Mouse (Mus musculus) heart, adult 2 months (tissue): ENCODE data around the gene Rhbdf2. TPM values are rescaled to one million over a fixed set of nuclear protein-coding genes. Genes with fewer than 3 reads are reported as not detected.
"Not testable (repeated sequence)": the region's sequence is repeated elsewhere in the genome, so short reads cannot be mapped to it uniquely, and the experiment has no call there.

ENCODE experiments used
- DNase-seq, 2 experiments: peaks; one replicate each; pipeline ENCODE4 v3.0.0; 2021
- H3K27ac ChIP-seq: fragments of 200-600 bp; 2 replicates; pipeline ENCODE4 v1.8.1; 2022
- H3K27me3 ChIP-seq: fragments of 200-500 bp; 2 replicates; pipeline ENCODE4 v1.6.1; 2012; ENCODE audit warnings: mild to moderate bottlenecking, low read length, inconsistent platforms, mixed read lengths; ENCODE audit not compliant: control insufficient read depth, insufficient read depth
- H3K36me3 ChIP-seq: fragments of 200-500 bp; 2 replicates; pipeline ENCODE4 v1.6.1; 2012; ENCODE audit warnings: low read length, inconsistent platforms; ENCODE audit not compliant: control insufficient read depth, insufficient read depth
- H3K4me1 ChIP-seq: fragments of 200-500 bp; 2 replicates; pipeline ENCODE4 v1.6.1; 2011; ENCODE audit warnings: low read length; ENCODE audit not compliant: control insufficient read depth, insufficient read depth
- H3K4me3 ChIP-seq: fragments of 200-600 bp; 2 replicates; pipeline ENCODE4 v1.8.1; 2022
- H3K79me2 ChIP-seq: fragments of 200-500 bp; replicated peaks from 2 replicates; pipeline ENCODE4 v1.6.1; 2012; ENCODE audit warnings: mild to moderate bottlenecking, inconsistent platforms, low read length, moderate library complexity, mixed read lengths; ENCODE audit not compliant: control insufficient read depth, insufficient read depth
- H3K9ac ChIP-seq: fragments of 200-500 bp; 2 replicates; pipeline ENCODE4 v1.6.1; 2012; ENCODE audit warnings: low read depth, mild to moderate bottlenecking, control low read depth, inconsistent platforms, low read length, mixed read lengths
- CTCF ChIP-seq: fragments of 200-600 bp; IDR thresholded peaks from 2 replicates; pipeline ENCODE4 v1.8.1; 2022; ENCODE audit warnings: antibody characterized with exemption, mild to moderate bottlenecking, moderate library complexity
- EP300 ChIP-seq: fragments of 200-500 bp; IDR thresholded peaks from 2 replicates; pipeline ENCODE4 v1.6.1; 2011; ENCODE audit warnings: low read depth, low read length, control low read depth; ENCODE audit not compliant: insufficient read depth
- POLR2A ChIP-seq: fragments of 200-500 bp; IDR thresholded peaks from 2 replicates; pipeline ENCODE4 v1.6.1; 2011; ENCODE audit warnings: mild to moderate bottlenecking, low read depth, low read length, control low read depth; ENCODE audit not compliant: insufficient read depth
- WGBS: fragments of 180-500 bp; shearing (Covaris S2); methylation state at CpG from one replicate; pipeline ENCODE4 v1.1.7; 2018; 5-methylcytosine and 5-hydroxymethylcytosine counted together
- intact Hi-C: fragments of 180-260 bp; cut with DNase I; formaldehyde crosslinking; loops from one replicate; pipeline ENCODE4 v1.15.1; 2025
- polyA plus RNA-seq: library from polyadenylated mRNA; depleted of rRNA; stranded (reverse); fragments of >200 nt; gene quantifications from 2 replicates; pipeline ENCODE4 v1.2.3, GENCODE M21; 2012
- total RNA-seq, 2 experiments: library from RNA; stranded (reverse); gene quantifications; 2 replicates each; pipeline ENCODE4 v1.2.3; 2021

The Rhbdf2 gene
- total and polyA plus RNA-seq, 3 experiments, result 10.8 to 19.2 (median 11.2) TPM

DNA sequence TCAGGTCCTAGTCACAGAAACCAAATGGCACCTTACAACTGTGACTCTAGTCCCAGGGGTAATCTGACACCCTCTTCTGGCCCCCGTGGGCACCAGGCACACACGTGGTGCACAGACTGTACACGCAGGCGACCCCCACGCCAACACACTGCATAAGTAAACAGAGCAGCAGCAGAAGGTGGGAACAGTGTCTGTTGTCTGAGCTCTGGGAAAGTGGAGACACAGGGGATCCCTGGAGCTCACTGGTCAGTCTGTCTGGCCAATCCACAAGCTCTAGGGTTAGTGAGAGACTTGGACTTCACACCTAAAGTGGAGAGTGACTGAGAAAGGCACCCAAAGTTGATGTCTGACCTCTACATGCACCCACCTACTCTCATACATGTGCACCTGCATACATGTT lies 42.5 kb upstream of the Rhbdf2 start:
- Histone ChIP-seq H3K79me2 (no peaks in the 10 kb centered on the region), H3K9ac (no peak overlapping the region), H3K27ac (no peak overlapping the region), H3K27me3 (no peaks in the 10 kb centered on the region), H3K4me1 (peaks cover 2% of the 10 kb centered on the region), H3K36me3 (peaks cover 10% of the 10 kb centered on the region; the same call in 1 of the 2 replicates), H3K4me3 (no peak overlapping the region)
- intact Hi-C loops, result no loop called here
- no peak for DNase-seq
- TF ChIP-seq CTCF, result no peak
- TF ChIP-seq EP300, result no peak
- no peak for TF ChIP-seq POLR2A
- WGBS, result 45% methylated on average over 5 of the region's 5 CpGs

DNA sequence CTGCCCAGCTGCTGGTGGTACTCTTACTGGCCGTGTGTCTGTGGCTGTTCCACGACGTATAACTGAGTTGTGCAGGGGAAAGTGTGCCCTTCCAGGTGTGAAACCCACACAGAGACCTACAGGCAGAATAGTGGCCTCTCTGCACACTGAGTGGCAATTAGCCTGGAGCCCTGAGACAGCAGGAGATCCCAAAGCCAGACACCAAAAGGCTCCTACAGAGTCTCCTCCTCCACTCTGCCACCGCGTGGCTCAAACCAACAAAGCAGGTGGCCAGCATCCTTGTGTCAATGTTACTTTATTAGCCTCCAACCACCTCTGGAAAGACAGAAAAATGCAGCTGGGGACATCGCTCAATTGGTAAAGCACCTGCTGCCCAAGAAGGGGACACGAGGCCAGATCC lies 42.0 kb upstream of the Rhbdf2 start:
- intact Hi-C loops, result no loop called here
- Histone ChIP-seq H3K27me3 (no peaks in the 10 kb centered on the region), H3K4me1 (peaks cover 2% of the 10 kb centered on the region), H3K79me2 (no peaks in the 10 kb centered on the region), H3K4me3 (no peak overlapping the region), H3K36me3 (peaks cover 6% of the 10 kb centered on the region; the same call in 1 of the 2 replicates), H3K9ac (no peak overlapping the region), H3K27ac (no peak overlapping the region; the same call in 1 of the 2 replicates)
- DNase-seq, result no peak
- peak; percentile 24; the same call in 1 of the 2 replicates for TF ChIP-seq CTCF
- TF ChIP-seq POLR2A, result no peak
- 65% methylated on average over 7 of the region's 7 CpGs for WGBS

DNA sequence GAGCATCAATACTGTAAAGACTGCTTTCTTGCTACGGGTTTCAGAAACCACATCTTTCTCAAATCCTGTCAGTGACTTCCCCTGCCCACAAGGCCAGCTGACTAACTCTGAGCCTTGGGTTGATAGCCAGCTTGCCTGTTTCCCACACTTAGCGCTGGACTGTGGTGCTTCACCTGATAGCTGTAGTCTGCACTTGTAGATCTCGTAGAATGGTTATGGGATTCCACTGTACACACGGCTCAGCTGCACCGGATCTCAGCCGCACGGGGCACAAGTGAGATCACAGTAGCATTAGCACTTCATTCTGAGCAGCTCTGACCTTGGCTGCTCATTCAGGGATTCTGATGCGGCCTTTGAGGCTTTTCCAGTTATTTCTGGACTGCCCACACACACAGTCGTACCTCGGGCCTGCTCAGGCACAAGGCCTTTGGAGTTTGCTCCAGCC lies 41.6 kb upstream of the Rhbdf2 start:
- peaks cover 2% of the 10 kb centered on the region for H3K4me1 ChIP-seq
- H3K4me3 ChIP-seq, result no peak overlapping the region
- H3K27me3 ChIP-seq, result no peaks in the 10 kb centered on the region
- peaks cover 6% of the 10 kb centered on the region; the same call in 1 of the 2 replicates for H3K36me3 ChIP-seq
- peak overlapping the region; percentile 31; the same call in 1 of the 2 replicates for H3K27ac ChIP-seq
- intact Hi-C loops, result no loop called here
- H3K79me2 ChIP-seq, result no peaks in the 10 kb centered on the region
- no peak overlapping the region for H3K9ac ChIP-seq
- no peak for DNase-seq
- TF ChIP-seq POLR2A (no peak), EP300 (no peak), CTCF (no peak)
- 63% methylated on average over 10 of the region's 10 CpGs for WGBS

DNA sequence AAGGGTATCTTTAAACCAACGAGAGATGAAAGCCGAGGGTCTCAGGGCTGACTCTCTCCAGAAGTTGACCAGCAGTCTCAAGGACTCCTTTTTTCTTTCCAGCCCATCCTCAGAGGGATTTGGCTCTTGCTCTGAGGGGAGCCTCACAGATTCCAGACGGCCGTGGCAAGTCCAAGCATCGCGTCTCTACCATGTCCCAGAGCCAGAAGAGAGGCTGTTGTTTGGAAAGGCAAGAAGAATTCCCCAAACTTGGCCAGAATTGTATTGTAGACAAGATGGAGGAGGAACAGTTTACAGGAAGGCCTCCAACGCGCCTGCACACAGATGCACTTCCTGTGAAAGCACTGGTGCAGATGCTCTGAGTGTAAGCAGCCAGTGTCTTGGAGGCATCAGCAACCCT lies 41.1 kb upstream of the Rhbdf2 start:
- Histone ChIP-seq H3K79me2 (no peaks in the 10 kb centered on the region), H3K27ac (peak overlapping the region; percentile 31; the same call in 1 of the 2 replicates), H3K4me1 (peaks cover 2% of the 10 kb centered on the region), H3K4me3 (no peak overlapping the region), H3K9ac (no peak overlapping the region), H3K36me3 (peaks cover 4% of the 10 kb centered on the region; the same call in 1 of the 2 replicates), H3K27me3 (no peaks in the 10 kb centered on the region)
- DNase-seq, result peak in 1 of 2 experiments; percentile 26
- WGBS, result 57% methylated on average over 8 of the region's 8 CpGs
- TF ChIP-seq POLR2A, result no peak
- no peak for TF ChIP-seq EP300
- no peak for TF ChIP-seq CTCF
- intact Hi-C loops, result no loop called here

DNA sequence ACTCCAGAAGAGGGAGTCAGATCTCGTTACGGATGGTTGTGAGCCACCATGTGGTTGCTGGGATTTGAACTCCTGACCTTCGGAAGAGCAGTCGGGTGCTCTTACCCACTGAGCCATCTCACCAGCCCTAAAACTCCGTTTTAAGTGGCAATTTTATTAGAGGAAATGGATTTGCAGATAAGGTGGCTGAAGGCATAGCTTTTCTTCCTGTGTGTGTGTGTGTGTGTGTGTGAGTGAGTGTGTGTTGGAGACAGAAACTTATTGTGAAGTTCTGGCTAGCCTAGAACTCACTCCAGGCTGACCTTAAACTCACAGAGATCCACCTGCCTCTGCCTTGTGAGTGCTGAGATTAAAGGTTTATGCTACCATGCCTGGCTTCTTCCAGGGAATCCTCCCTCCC lies 40.2 kb upstream of the Rhbdf2 start:
- H3K27ac ChIP-seq, H3K79me2 ChIP-seq, intact Hi-C loops, H3K4me1 ChIP-seq, H3K9ac ChIP-seq, H3K27me3 ChIP-seq, H3K4me3 ChIP-seq, DNase-seq, H3K36me3 ChIP-seq: not testable (repeated sequence)
- WGBS, result 74% methylated on average over 5 of the region's 5 CpGs

DNA sequence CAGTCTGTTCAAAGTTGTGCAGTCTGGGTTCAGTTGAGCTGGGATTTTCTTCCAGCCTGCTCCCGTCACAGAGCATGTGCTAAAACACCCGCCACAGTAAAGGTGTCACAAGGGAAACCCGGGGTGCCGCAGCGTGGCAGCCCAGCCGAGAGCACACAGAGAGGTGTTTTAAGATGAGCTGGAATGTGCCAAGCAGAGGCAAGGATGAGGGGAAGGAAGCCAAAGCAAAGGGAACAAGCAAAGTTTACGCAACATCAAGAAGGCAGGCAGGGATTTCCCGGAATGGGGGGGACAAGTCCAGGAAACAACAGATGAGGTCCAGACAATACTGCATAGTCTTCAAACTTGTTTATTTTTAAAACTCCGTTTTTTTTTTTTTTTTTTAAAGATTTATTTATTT lies 39.7 kb upstream of the Rhbdf2 start:
- DNase-seq, result peak in 1 of 2 experiments; percentile 57
- H3K9ac ChIP-seq, result no peak overlapping the region
- intact Hi-C loops, result no loop called here
- no peaks in the 10 kb centered on the region for H3K79me2 ChIP-seq
- no peaks in the 10 kb centered on the region for H3K36me3 ChIP-seq
- 45% methylated on average over 9 of the region's 9 CpGs for WGBS
- no peak for TF ChIP-seq POLR2A
- no peak for TF ChIP-seq CTCF
- TF ChIP-seq EP300, result no peak
- peak overlapping the region; percentile 53 for H3K27ac ChIP-seq
- no peak overlapping the region for H3K4me3 ChIP-seq
- no peaks in the 10 kb centered on the region for H3K27me3 ChIP-seq
- H3K4me1 ChIP-seq, result no peaks in the 10 kb centered on the region
